Mouse (Mus musculus): Measurements from ENCODE around the gene Chuk. TPM values are rescaled to one million over a fixed set of nuclear protein-coding genes. Genes with fewer than 3 reads are reported as not detected.

Gene Chuk
- polyA plus RNA-seq, 1 experiment from 2014 or later: 66.0 TPM

- no peak for ATAC-seq (replicated peaks)
- no peak overlapping the region for H3K4me2 ChIP-seq (replicated peaks)
- peaks cover 15% of the 10 kb centered on the region for H3K4me1 ChIP-seq
- H3K27ac ChIP-seq (replicated peaks): no peak overlapping the region
- no peak overlapping the region for H3K4me3 ChIP-seq
- no peak overlapping the region for H3K9ac ChIP-seq (replicated peaks)
- H3K27me3 ChIP-seq: no peaks in the 10 kb centered on the region
- H3K36me3 ChIP-seq: peaks cover 14% of the 10 kb centered on the region; the same call in 1 of the 2 replicates
- H3K9me3 ChIP-seq: no peaks in the 10 kb centered on the region
- WGBS: 97% methylated on average over 2 of the region's 2 CpGs
Measured at GRCm38 (mm10) chr19:44064734-44065133, 42.5 kb downstream of the Chuk start.

- 93% methylated on average over 7 of the region's 7 CpGs for WGBS
- peaks cover 22% of the 10 kb centered on the region; the same call in 1 of the 2 replicates for H3K36me3 ChIP-seq
- H3K27ac ChIP-seq (replicated peaks): no peak overlapping the region
- no peaks in the 10 kb centered on the region for H3K27me3 ChIP-seq
- ATAC-seq (replicated peaks): no peak
- H3K9me3 ChIP-seq: no peaks in the 10 kb centered on the region
- no peak overlapping the region for H3K4me2 ChIP-seq (replicated peaks)
- peaks cover 13% of the 10 kb centered on the region for H3K4me1 ChIP-seq
- H3K4me3 ChIP-seq: no peak overlapping the region
- no peak overlapping the region for H3K9ac ChIP-seq (replicated peaks)
Measured at GRCm38 (mm10) chr19:44063773-44064172, 43.5 kb downstream of the Chuk start.

- Histone ChIP-seq H3K4me3 (no peak overlapping the region), H3K27me3 (no peaks in the 10 kb centered on the region), H3K4me1 (no peaks in the 10 kb centered on the region), H3K9ac (replicated peaks) (no peak overlapping the region), H3K9me3 (no peaks in the 10 kb centered on the region), H3K4me2 (replicated peaks) (no peak overlapping the region), H3K27ac (replicated peaks) (no peak overlapping the region), H3K36me3 (peaks cover 39% of the 10 kb centered on the region)
- ATAC-seq (replicated peaks): no peak
- 91% methylated on average over 3 of the region's 3 CpGs for WGBS
Measured at GRCm38 (mm10) chr19:44060226-44060625, 47.1 kb downstream of the Chuk start.

GRCm38 (mm10) chr19:44055173-44055826 is 52.0 kb downstream of the Chuk start:
- Histone ChIP-seq H3K27me3 (no peaks in the 10 kb centered on the region), H3K9ac (replicated peaks) (no peak overlapping the region), H3K27ac (replicated peaks) (no peak overlapping the region), H3K4me2 (replicated peaks) (no peak overlapping the region), H3K36me3 (peaks cover 35% of the 10 kb centered on the region), H3K9me3 (no peaks in the 10 kb centered on the region), H3K4me3 (no peak overlapping the region), H3K4me1 (no peaks in the 10 kb centered on the region)
- no peak for ATAC-seq (replicated peaks)
- 77% methylated on average over 4 of the region's 4 CpGs for WGBS

- Histone ChIP-seq H3K27ac (replicated peaks) (no peak overlapping the region), H3K4me2 (replicated peaks) (no peak overlapping the region), H3K27me3 (no peaks in the 10 kb centered on the region), H3K4me1 (no peaks in the 10 kb centered on the region), H3K9ac (replicated peaks) (no peak overlapping the region), H3K9me3 (no peaks in the 10 kb centered on the region), H3K36me3 (peaks cover 25% of the 10 kb centered on the region), H3K4me3 (no peak overlapping the region)
- no peak for ATAC-seq (replicated peaks)
- 87% methylated on average over 4 of the region's 4 CpGs for WGBS
Measured at GRCm38 (mm10) chr19:44050388-44050787, 56.9 kb downstream of the Chuk start.

GRCm38 (mm10) chr19:44049282-44049681 is 58.0 kb downstream of the Chuk start:
- 61% methylated on average over 3 of the region's 3 CpGs for WGBS
- H3K9me3 ChIP-seq: no peaks in the 10 kb centered on the region
- no peak overlapping the region for H3K4me2 ChIP-seq (replicated peaks)
- no peaks in the 10 kb centered on the region for H3K27me3 ChIP-seq
- H3K4me3 ChIP-seq: no peak overlapping the region
- no peak overlapping the region for H3K9ac ChIP-seq (replicated peaks)
- ATAC-seq (replicated peaks): no peak
- no peak overlapping the region for H3K27ac ChIP-seq (replicated peaks)
- no peaks in the 10 kb centered on the region for H3K4me1 ChIP-seq
- peaks cover 23% of the 10 kb centered on the region; the same call in 1 of the 2 replicates for H3K36me3 ChIP-seq

GRCm38 (mm10) chr19:44045847-44046246 is 61.4 kb downstream of the Chuk start:
- 80% methylated on average over 3 of the region's 3 CpGs for WGBS

GRCm38 (mm10) chr19:44042121-44042520 is 65.2 kb downstream of the Chuk start:
- Histone ChIP-seq H3K4me3 (no peak overlapping the region), H3K27me3 (no peaks in the 10 kb centered on the region), H3K4me2 (replicated peaks) (no peak overlapping the region), H3K9me3 (no peaks in the 10 kb centered on the region), H3K9ac (replicated peaks) (no peak overlapping the region), H3K4me1 (no peaks in the 10 kb centered on the region), H3K36me3 (peaks cover 35% of the 10 kb centered on the region), H3K27ac (replicated peaks) (no peak overlapping the region)
- WGBS: 79% methylated on average over 5 of the region's 5 CpGs
- ATAC-seq (replicated peaks): no peak

More at GRCm38 (mm10) chr19:44045847-44046246, 61.4 kb downstream of the Chuk start:
- Histone ChIP-seq H3K4me3 (no peak overlapping the region), H3K27ac (replicated peaks) (no peak overlapping the region), H3K9ac (replicated peaks) (no peak overlapping the region), H3K36me3 (peaks cover 15% of the 10 kb centered on the region; the same call in 1 of the 2 replicates), H3K9me3 (no peaks in the 10 kb centered on the region), H3K4me2 (replicated peaks) (no peak overlapping the region), H3K27me3 (no peaks in the 10 kb centered on the region), H3K4me1 (no peaks in the 10 kb centered on the region)
- ATAC-seq (replicated peaks): no peak

GRCm38 (mm10) chr19:44033396-44033795 is 73.9 kb downstream of the Chuk start:
- WGBS: 93% methylated on average over 5 of the region's 5 CpGs
- no peak for ATAC-seq (replicated peaks)

GRCm38 (mm10) chr19:44032046-44032744 is 75.1 kb downstream of the Chuk start:
- Histone ChIP-seq H3K9ac (replicated peaks) (no peak overlapping the region), H3K4me3 (no peak overlapping the region), H3K4me2 (replicated peaks) (no peak overlapping the region), H3K36me3 (peaks cover 18% of the 10 kb centered on the region), H3K27me3 (no peaks in the 10 kb centered on the region), H3K27ac (replicated peaks) (no peak overlapping the region), H3K4me1 (no peaks in the 10 kb centered on the region), H3K9me3 (no peaks in the 10 kb centered on the region)
- no peak for ATAC-seq (replicated peaks)
- 93% methylated on average over 11 of the region's 11 CpGs for WGBS

More at GRCm38 (mm10) chr19:44033396-44033795, 73.9 kb downstream of the Chuk start:
- Histone ChIP-seq H3K4me1 (no peaks in the 10 kb centered on the region), H3K9me3 (no peaks in the 10 kb centered on the region), H3K9ac (replicated peaks) (no peak overlapping the region), H3K27me3 (no peaks in the 10 kb centered on the region), H3K27ac (replicated peaks) (no peak overlapping the region), H3K4me3 (no peak overlapping the region), H3K4me2 (replicated peaks) (no peak overlapping the region), H3K36me3 (peaks cover 27% of the 10 kb centered on the region)

- Histone ChIP-seq H3K4me3 (no peak overlapping the region), H3K36me3 (no peaks in the 10 kb centered on the region), H3K27ac (replicated peaks) (no peak overlapping the region), H3K27me3 (no peaks in the 10 kb centered on the region), H3K9me3 (no peaks in the 10 kb centered on the region), H3K4me2 (replicated peaks) (no peak overlapping the region), H3K4me1 (no peaks in the 10 kb centered on the region), H3K9ac (replicated peaks) (no peak overlapping the region)
- WGBS: 93% methylated on average over 5 of the region's 5 CpGs
- no peak for ATAC-seq (replicated peaks)
Measured at GRCm38 (mm10) chr19:44030024-44030423, 77.3 kb downstream of the Chuk start.

- 70% methylated on average over 8 of the region's 8 CpGs for WGBS
- ATAC-seq (replicated peaks): no peak
Measured at GRCm38 (mm10) chr19:44028972-44029371, 78.3 kb downstream of the Chuk start, which contains the start of gene Cyp2c23. Gene Cyp2c23, minus strand, starts transcription at chr19:44029208.

More at GRCm38 (mm10) chr19:44028972-44029371, 78.3 kb downstream of the Chuk start, which contains the start of gene Cyp2c23:
- Histone ChIP-seq H3K9me3 (no peaks in the 10 kb centered on the region), H3K27me3 (no peaks in the 10 kb centered on the region), H3K9ac (replicated peaks) (no peak within 1 kb of the TSS), H3K36me3 (no peaks in the 10 kb centered on the region), H3K4me2 (replicated peaks) (no peak within 1 kb of the TSS), H3K27ac (replicated peaks) (no peak within 1 kb of the TSS), H3K4me3 (no peak within 1 kb of the TSS), H3K4me1 (no peaks in the 10 kb centered on the region)

Measured in forebrain, embryonic 15.5 days (tissue).